Mouse (Mus musculus): ENCODE results near the gene Rpl22l1. TPM values are rescaled to one million over a fixed set of nuclear protein-coding genes. Genes with fewer than 3 reads are reported as not detected.
"Not testable (repeated sequence)": the region's sequence is repeated elsewhere in the genome, so short reads cannot be mapped to it uniquely, and the experiment has no call there.

Gene Rpl22l1
- polyA plus RNA-seq, 1 experiment = 8.4 TPM

DNA sequence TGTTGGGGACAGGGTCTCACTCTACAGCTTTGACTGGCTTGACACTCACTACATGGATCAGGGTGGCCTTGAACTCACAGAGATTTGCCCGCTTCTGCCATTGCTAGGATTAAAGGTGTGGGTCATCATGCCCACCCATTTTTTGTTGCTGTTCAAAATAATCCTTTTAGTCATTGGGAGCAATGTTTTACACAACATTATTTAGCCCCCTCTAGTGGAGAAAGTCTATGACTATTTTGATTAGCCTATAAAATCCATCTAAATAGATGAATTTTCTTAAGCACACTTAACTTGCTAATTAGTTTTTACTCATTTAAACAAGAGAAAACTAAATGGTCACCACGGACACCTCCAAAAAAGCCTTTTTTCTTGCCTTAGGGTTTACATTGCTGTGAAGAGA is 22.4 kb downstream of the Rpl22l1 start:
- Histone ChIP-seq H3K4me3 (replicated peaks; ENCODE audit: extremely low read depth, low read depth, low read length) (no peak overlapping the region), H3K4me1 (ENCODE audit: control insufficient read depth, insufficient read depth, low read length) (no peaks in the 10 kb centered on the region)
- TF ChIP-seq CTCF (IDR thresholded peaks at IDR 0.05; ENCODE audit: insufficient read depth, low read length) = no peak
- WGBS = 93% methylated on average over 2 of the region's 2 CpGs
- no peak for DNase-seq

GRCm38 (mm10) chr3:28829454-28829853 is 24.2 kb downstream of the Rpl22l1 start:
- TF ChIP-seq POLR2A (IDR thresholded peaks at IDR 0.05; ENCODE audit: borderline replicate concordance, extremely low read depth, low read depth, low read length) (no peak), CTCF (IDR thresholded peaks at IDR 0.05; ENCODE audit: insufficient read depth, low read length) (no peak)
- no peaks in the 10 kb centered on the region for H3K4me1 ChIP-seq (ENCODE audit: control insufficient read depth, insufficient read depth, low read length)
- DNase-seq = no peak
- WGBS = 86% methylated on average over 2 of the region's 2 CpGs
- no peak overlapping the region for H3K4me3 ChIP-seq (replicated peaks; ENCODE audit: extremely low read depth, low read depth, low read length)

- WGBS = 77% methylated on average over 2 of the region's 2 CpGs
- no peaks in the 10 kb centered on the region for H3K4me1 ChIP-seq (ENCODE audit: control insufficient read depth, insufficient read depth, low read length)
- H3K4me3 ChIP-seq (replicated peaks; ENCODE audit: extremely low read depth, low read depth, low read length) = no peak overlapping the region
- DNase-seq = no peak
- no peak for TF ChIP-seq POLR2A (IDR thresholded peaks at IDR 0.05; ENCODE audit: borderline replicate concordance, extremely low read depth, low read depth, low read length)
- TF ChIP-seq CTCF (IDR thresholded peaks at IDR 0.05; ENCODE audit: insufficient read depth, low read length) = no peak
These were observed 31.6 kb downstream of the Rpl22l1 start for GRCm38 (mm10) chr3:28836796-28837371.

DNA sequence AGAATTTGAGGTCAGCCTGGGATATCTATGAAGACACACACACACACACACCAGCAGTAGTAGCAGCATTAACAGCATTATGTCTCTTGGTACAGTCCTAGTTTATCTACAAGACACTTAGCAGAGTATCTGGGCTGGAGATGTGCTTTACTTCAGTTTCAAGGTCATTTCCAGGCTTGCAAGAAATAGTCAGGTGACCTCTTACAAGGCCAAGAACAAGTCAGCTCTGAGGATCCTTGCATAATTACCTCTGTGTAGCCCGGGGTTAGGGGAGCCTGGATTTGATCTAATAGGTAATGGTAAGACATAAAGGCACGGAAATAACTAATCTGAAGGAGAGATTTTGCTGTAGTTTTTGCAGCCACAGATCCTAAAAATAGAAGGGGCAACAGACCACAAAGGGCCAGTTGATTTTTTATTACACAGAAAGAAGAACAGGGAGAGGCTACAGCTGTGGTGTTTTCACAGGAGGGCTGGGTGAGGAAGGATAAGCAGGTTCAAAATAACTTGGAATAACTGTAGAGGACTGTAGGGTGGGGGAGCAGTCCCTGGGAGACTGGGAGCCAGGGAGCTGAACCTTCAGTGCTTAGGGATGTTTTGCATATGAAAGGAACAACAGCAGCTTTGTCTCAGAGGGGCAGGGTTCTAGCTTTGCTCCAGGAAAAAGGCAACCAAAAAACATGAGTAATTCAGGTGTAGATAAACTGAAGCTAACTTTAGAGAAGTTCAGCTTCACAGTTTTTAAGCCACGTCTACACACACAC is 36.8 kb downstream of the Rpl22l1 start:
- no peak for DNase-seq
- TF ChIP-seq POLR2A (IDR thresholded peaks at IDR 0.05; ENCODE audit: borderline replicate concordance, extremely low read depth, low read depth, low read length) (no peak), CTCF (IDR thresholded peaks at IDR 0.05; ENCODE audit: insufficient read depth, low read length) (no peak)
- WGBS = 48% methylated on average over 3 of the region's 3 CpGs
- no peaks in the 10 kb centered on the region for H3K4me1 ChIP-seq (ENCODE audit: control insufficient read depth, insufficient read depth, low read length)
- H3K4me3 ChIP-seq (replicated peaks; ENCODE audit: extremely low read depth, low read depth, low read length) = no peak overlapping the region

- DNase-seq = no peak
- WGBS = 60% methylated on average over 8 of the region's 8 CpGs
- H3K4me1 ChIP-seq (ENCODE audit: control insufficient read depth, insufficient read depth, low read length) = no peaks in the 10 kb centered on the region
- TF ChIP-seq POLR2A (IDR thresholded peaks at IDR 0.05; ENCODE audit: borderline replicate concordance, extremely low read depth, low read depth, low read length) (no peak), CTCF (IDR thresholded peaks at IDR 0.05; ENCODE audit: insufficient read depth, low read length) (no peak)
- H3K4me3 ChIP-seq (replicated peaks; ENCODE audit: extremely low read depth, low read depth, low read length) = no peak overlapping the region
These were observed 38.0 kb downstream of the Rpl22l1 start for GRCm38 (mm10) chr3:28843231-28843630.

DNA sequence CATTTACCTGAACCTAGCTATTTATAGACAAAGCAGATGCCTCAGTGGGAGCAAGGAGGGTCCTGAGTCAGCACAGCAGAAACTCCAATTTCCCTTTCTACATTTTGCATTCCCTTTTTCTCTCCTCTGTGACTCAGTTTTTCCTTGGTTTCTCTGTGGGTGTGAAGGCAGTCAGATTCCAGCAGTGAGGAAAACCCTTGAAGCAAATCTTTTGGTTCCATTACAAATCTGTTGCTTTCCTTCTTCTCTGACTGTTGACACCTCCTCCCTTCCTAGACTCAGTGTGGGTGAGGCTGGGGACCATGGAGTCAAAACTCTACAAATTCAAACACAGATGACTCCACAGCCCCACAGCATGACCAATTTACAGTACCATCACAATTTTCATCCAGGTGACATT is 41.9 kb downstream of the Rpl22l1 start:
- no peak for DNase-seq
- no peak overlapping the region for H3K4me3 ChIP-seq (replicated peaks; ENCODE audit: extremely low read depth, low read depth, low read length)
- H3K4me1 ChIP-seq (ENCODE audit: control insufficient read depth, insufficient read depth, low read length) = no peaks in the 10 kb centered on the region
- TF ChIP-seq CTCF (IDR thresholded peaks at IDR 0.05; ENCODE audit: insufficient read depth, low read length) = no peak
- no peak for TF ChIP-seq POLR2A (IDR thresholded peaks at IDR 0.05; ENCODE audit: borderline replicate concordance, extremely low read depth, low read depth, low read length)

- 87% methylated on average over 3 of the region's 3 CpGs for WGBS
- H3K4me3 ChIP-seq (replicated peaks; ENCODE audit: extremely low read depth, low read depth, low read length); H3K4me1 ChIP-seq (ENCODE audit: control insufficient read depth, insufficient read depth, low read length); DNase-seq: not testable (repeated sequence)
These were observed 46.9 kb downstream of the Rpl22l1 start for GRCm38 (mm10) chr3:28852174-28852573.

Other genes starting within 250 kb of the Rpl22l1 start
- gene Slc2a2, start 107.5 kb upstream of the Rpl22l1 start, polyA plus RNA-seq (2012; rRNA removed) = 0.09 TPM in 1 of 2 replicates, not detected in the other
- 1.4 and 2.0 TPM in 2 replicates for gene Eif5a2, start 24.2 kb upstream of the Rpl22l1 start, polyA plus RNA-seq (2012; rRNA removed)
- not detected in 2 replicates for gene Gm1527, start 87.2 kb downstream of the Rpl22l1 start, polyA plus RNA-seq (2012; rRNA removed)

All from lung, adult 2 months (tissue).